Mouse (Mus musculus) gastrocnemius, postnatal 14 days (tissue): ENCODE results near the gene Gm17467. TPM values are rescaled to one million over a fixed set of nuclear protein-coding genes. Genes with fewer than 3 reads are reported as not detected.
"Not testable (repeated sequence)": the region's sequence is repeated elsewhere in the genome, so short reads cannot be mapped to it uniquely, and the experiment has no call there.

ENCODE experiments used
- DNase-seq: peaks from one replicate; pipeline ENCODE4 v3.0.0; 2021; ENCODE audit warnings: mixed read lengths
- intact Hi-C: fragments of 180-260 bp; cut with DNase I; formaldehyde crosslinking; loops from one replicate; pipeline ENCODE4 v1.15.1; 2025; ENCODE audit warnings: low total_unique reads
- long read RNA-seq, 2 experiments: library from polyadenylated mRNA; stranded (forward); transcript quantifications; one replicate each; pipeline ENCODE4 v2.0.0; 2021
- total RNA-seq, 2 experiments: library from RNA; stranded (reverse); gene quantifications; 2 replicates each; pipeline ENCODE4 v1.2.3; 2021

The Gm17467 gene
- total RNA-seq, result not detected
- long read RNA-seq, experiment 1, result 0 reads
- long read RNA-seq, experiment 2, result 0 reads

- intact Hi-C loops, DNase-seq: not testable (repeated sequence)
Measured at GRCm38 (mm10) chrX:123704691-123705090, at the start of gene Gm17467. Gm17467 (minus strand) TSS chrX:123704791.

Other genes with a start within 250 kb of the Gm17467 start
- gene Cldn34c2, start 123.1 kb downstream of the Gm17467 start, total RNA-seq, result under 1 TPM; 0.68 to 0.80 TPM
- not detected for gene Cldn34c3, start 88.9 kb upstream of the Gm17467 start, total RNA-seq